Mouse (Mus musculus): ENCODE results near the gene Bcas1.

GRCm38 (mm10) chr2:170306637-170307320, 120.9 kb downstream of the Bcas1 start:
- TF ChIP-seq CTCF (IDR thresholded peaks at IDR 0.05; ENCODE audit: low read depth): no peak
- TF ChIP-seq EP300 (IDR thresholded peaks at IDR 0.05; ENCODE audit: low read depth): no peak
